Mouse (Mus musculus): ENCODE results near the gene Ncoa5.

GRCm38 (mm10) chr2:164996848-164997720, 37.6 kb downstream of the Ncoa5 start:
- TF ChIP-seq MYOG (IDR thresholded peaks at IDR 0.05; ENCODE audit: control insufficient read depth, extremely low read depth, insufficient read length) = no peak
- TF ChIP-seq CTCF (IDR thresholded peaks at IDR 0.05; ENCODE audit: control insufficient read depth, insufficient read depth, insufficient read length) = no peak
- no peak for TF ChIP-seq CEBPB (IDR thresholded peaks at IDR 0.05; ENCODE audit: low read depth)

Data from C2C12 (cell line).